Mouse (Mus musculus) kidney, postnatal 0 days (tissue): ENCODE measurements at regions not wholly inside any gene's neighbourhood (a gene's known extent, or its start where the extent isn't known, plus 50 kb on each side); places are given as distances from the start of the nearest gene placed in this dataset.
A peak's percentile ranks its signal among the peaks of the same experiment; 100 is the strongest.

Experiments
- ATAC-seq: fragments of 200-750 bp; cut with Nextera tagmentation; replicated peaks from 2 replicates; pipeline ENCODE4 v1.8.0; 2017; ENCODE audit warnings: low read depth, moderate number of reproducible peaks, moderate TSS enrichment, moderate library complexity; ENCODE audit not compliant: low FRiP score
- DNase-seq: peaks from one replicate; pipeline ENCODE4 v3.0.0-alpha.2; 2016; ENCODE audit warnings: low spot score
- H3K27ac ChIP-seq: fragments of 300-500 bp; sonication (generic); 2 replicates; pipeline ENCODE4 v1.5.1; 2014; ENCODE audit warnings: mild to moderate bottlenecking
- H3K27me3 ChIP-seq: fragments of 300-500 bp; sonication (generic); 2 replicates; pipeline ENCODE4 v1.6.1; 2014; ENCODE audit warnings: low read length, mixed read lengths; ENCODE audit not compliant: insufficient read depth
- H3K36me3 ChIP-seq: fragments of 300-500 bp; sonication (generic); 2 replicates; pipeline ENCODE4 v1.6.1; 2014; ENCODE audit warnings: low read length, mixed read lengths; ENCODE audit not compliant: insufficient read depth
- H3K4me1 ChIP-seq: fragments of 300-500 bp; sonication (generic); replicated peaks from 2 replicates; pipeline ENCODE4 v1.6.1; 2014; ENCODE audit warnings: antibody characterized with exemption, low read length, mixed read lengths; ENCODE audit not compliant: insufficient read depth
- H3K4me2 ChIP-seq: fragments of 300-500 bp; sonication (generic); 2 replicates; pipeline ENCODE4 v1.6.1; 2014; ENCODE audit warnings: mild to moderate bottlenecking, low read length, moderate library complexity, mixed read lengths
- H3K4me3 ChIP-seq: fragments of 300-500 bp; sonication (generic); replicated peaks from 2 replicates; pipeline ENCODE4 v1.5.1; 2014; ENCODE audit warnings: low read depth, low read length
- H3K9ac ChIP-seq: fragments of 300-500 bp; sonication (generic); 2 replicates; pipeline ENCODE4 v1.6.1; 2014; ENCODE audit warnings: low read depth, low read length
- H3K9me3 ChIP-seq: fragments of 300-500 bp; sonication (generic); replicated peaks from 2 replicates; pipeline ENCODE4 v1.6.1; 2016; ENCODE audit warnings: low read length, inconsistent platforms, mixed read lengths
- CTCF ChIP-seq: IDR thresholded peaks from 2 replicates; pipeline ENCODE4 v1.5.1; 2016; ENCODE audit warnings: antibody characterized with exemption, low read depth, mild to moderate bottlenecking, moderate library complexity
- WGBS: fragments of 180-500 bp; shearing (Covaris S2); extraction: QIAGEN DNeasy Blood & Tissue Kit; methylation state at CpG from one replicate; pipeline ENCODE4 v1.1.7; 2014; 5-methylcytosine and 5-hydroxymethylcytosine counted together

GRCm38 (mm10) chr13:69182478-69182877 lies 183.1 kb upstream of the Adcy2 start:
- ATAC-seq = no peak
- WGBS = 95% methylated on average over 3 of the region's 3 CpGs
- H3K9me3 ChIP-seq = no peaks in the 10 kb centered on the region

GRCm38 (mm10) chr13:69190661-69191060 lies 191.3 kb upstream of the Adcy2 start:
- H3K4me1 ChIP-seq = no peaks in the 10 kb centered on the region
- no peaks in the 10 kb centered on the region for H3K27me3 ChIP-seq
- WGBS = 71% methylated on average over 3 of the region's 3 CpGs
- H3K9ac ChIP-seq = no peak overlapping the region
- no peaks in the 10 kb centered on the region for H3K9me3 ChIP-seq
- H3K36me3 ChIP-seq = no peaks in the 10 kb centered on the region
- DNase-seq = no peak
- H3K4me3 ChIP-seq = no peak overlapping the region
- no peak overlapping the region for H3K4me2 ChIP-seq
- H3K27ac ChIP-seq = no peak overlapping the region
- TF ChIP-seq CTCF = no peak
- ATAC-seq = no peak

More at GRCm38 (mm10) chr13:69182478-69182877, 183.1 kb upstream of the Adcy2 start:
- no peak overlapping the region for H3K27ac ChIP-seq
- no peaks in the 10 kb centered on the region for H3K4me1 ChIP-seq
- H3K36me3 ChIP-seq = no peaks in the 10 kb centered on the region
- no peak for DNase-seq
- H3K4me2 ChIP-seq = no peak overlapping the region
- no peak overlapping the region for H3K9ac ChIP-seq
- no peak overlapping the region for H3K4me3 ChIP-seq
- TF ChIP-seq CTCF = no peak
- no peaks in the 10 kb centered on the region for H3K27me3 ChIP-seq

- TF ChIP-seq CTCF = no peak
- DNase-seq = peak; percentile 16
- H3K27me3 ChIP-seq = no peaks in the 10 kb centered on the region
- no peaks in the 10 kb centered on the region for H3K9me3 ChIP-seq
- 6% methylated on average over 4 of the region's 4 CpGs for WGBS
- H3K36me3 ChIP-seq = no peaks in the 10 kb centered on the region
- no peak overlapping the region for H3K4me2 ChIP-seq
- no peak overlapping the region for H3K4me3 ChIP-seq
- H3K4me1 ChIP-seq = no peaks in the 10 kb centered on the region
- no peak for ATAC-seq
- no peak overlapping the region for H3K9ac ChIP-seq
- no peak overlapping the region for H3K27ac ChIP-seq
Measured at GRCm38 (mm10) chr13:69196464-69196871, 197.1 kb upstream of the Adcy2 start.

GRCm38 (mm10) chr13:69207741-69208568 lies 208.6 kb upstream of the Adcy2 start:
- 29% methylated on average over 10 of the region's 10 CpGs for WGBS
- H3K36me3 ChIP-seq = no peaks in the 10 kb centered on the region
- no peak overlapping the region for H3K9ac ChIP-seq
- no peaks in the 10 kb centered on the region for H3K9me3 ChIP-seq
- no peaks in the 10 kb centered on the region for H3K4me1 ChIP-seq
- no peaks in the 10 kb centered on the region for H3K27me3 ChIP-seq
- H3K27ac ChIP-seq = no peak overlapping the region
- DNase-seq (peak; percentile 46), ATAC-seq (no peak)
- no peak for TF ChIP-seq CTCF
- H3K4me3 ChIP-seq = no peak overlapping the region
- no peak overlapping the region for H3K4me2 ChIP-seq

- Histone ChIP-seq H3K36me3 (no peaks in the 10 kb centered on the region), H3K4me1 (no peaks in the 10 kb centered on the region), H3K4me2 (no peak overlapping the region), H3K9ac (no peak overlapping the region), H3K4me3 (no peak overlapping the region), H3K9me3 (no peaks in the 10 kb centered on the region), H3K27ac (no peak overlapping the region), H3K27me3 (no peaks in the 10 kb centered on the region)
- TF ChIP-seq CTCF = no peak
- ATAC-seq (no peak), DNase-seq (no peak)
- WGBS = 61% methylated on average over 4 of the region's 4 CpGs
Measured at GRCm38 (mm10) chr13:69208569-69208881, 209.2 kb upstream of the Adcy2 start.

GRCm38 (mm10) chr13:69216579-69216978 lies 217.2 kb upstream of the Adcy2 start:
- Histone ChIP-seq H3K4me1 (no peaks in the 10 kb centered on the region), H3K9ac (no peak overlapping the region), H3K4me2 (no peak overlapping the region), H3K27ac (no peak overlapping the region), H3K9me3 (no peaks in the 10 kb centered on the region), H3K27me3 (no peaks in the 10 kb centered on the region), H3K4me3 (no peak overlapping the region), H3K36me3 (no peaks in the 10 kb centered on the region)
- ATAC-seq (no peak), DNase-seq (no peak)
- 73% methylated on average over 3 of the region's 3 CpGs for WGBS
- TF ChIP-seq CTCF = no peak

GRCm38 (mm10) chr13:69220425-69220824 lies 221.1 kb upstream of the Adcy2 start:
- 68% methylated on average over 1 of the region's 1 CpGs for WGBS
- no peaks in the 10 kb centered on the region for H3K9me3 ChIP-seq
- H3K4me3 ChIP-seq = no peak overlapping the region
- no peak overlapping the region for H3K9ac ChIP-seq
- H3K4me1 ChIP-seq = no peaks in the 10 kb centered on the region
- no peaks in the 10 kb centered on the region for H3K36me3 ChIP-seq
- TF ChIP-seq CTCF = no peak
- no peaks in the 10 kb centered on the region for H3K27me3 ChIP-seq
- DNase-seq (peak; percentile 68), ATAC-seq (no peak)
- no peak overlapping the region for H3K4me2 ChIP-seq
- no peak overlapping the region for H3K27ac ChIP-seq
